Mouse (Mus musculus) small intestine, adult 2 months (tissue): ENCODE results near the gene Pard3b.

Source experiments
- CTCF ChIP-seq: fragments of 200-500 bp; IDR thresholded peaks from 2 replicates; pipeline ENCODE4 v1.5.1; 2012; ENCODE audit warnings: low read depth, mild to moderate bottlenecking, control low read depth, inconsistent platforms, low read length, moderate library complexity, mixed read lengths; ENCODE audit not compliant: insufficient replicate concordance, insufficient read length; ENCODE audit errors: extremely low read depth
- POLR2A ChIP-seq: fragments of 200-500 bp; IDR thresholded peaks from 2 replicates; pipeline ENCODE4 v1.6.1; 2012; ENCODE audit warnings: low read depth, mild to moderate bottlenecking, control low read depth, inconsistent platforms, low read length, moderate library complexity

GRCm38 (mm10) chr1:62411368-62411767 is 772.7 kb downstream of the Pard3b start:
- TF ChIP-seq CTCF (no peak), POLR2A (no peak)
